Mouse (Mus musculus): ENCODE data around the gene Rfx4.

The Rfx4 gene

GRCm38 (mm10) chr10:84811913-84812295, 56.0 kb downstream of the Rfx4 start:
- DNase-seq (ENCODE audit: low read depth) = no peak

GRCm38 (mm10) chr10:84815676-84816436, 60.0 kb downstream of the Rfx4 start:
- peak; percentile 36 for DNase-seq (ENCODE audit: low read depth)

GRCm38 (mm10) chr10:84817086-84817869, 61.4 kb downstream of the Rfx4 start:
- DNase-seq (ENCODE audit: low read depth) = no peak

GRCm38 (mm10) chr10:84819669-84820068, 63.8 kb downstream of the Rfx4 start:
- no peak for DNase-seq (ENCODE audit: low read depth)

GRCm38 (mm10) chr10:84820230-84820629, 64.4 kb downstream of the Rfx4 start:
- DNase-seq (ENCODE audit: low read depth) = no peak

GRCm38 (mm10) chr10:84822741-84823151, 66.9 kb downstream of the Rfx4 start:
- DNase-seq (ENCODE audit: low read depth) = no peak

GRCm38 (mm10) chr10:84823621-84824020, 67.8 kb downstream of the Rfx4 start:
- DNase-seq (ENCODE audit: low read depth) = peak; percentile 12

- DNase-seq (ENCODE audit: low read depth) = no peak
Measured at GRCm38 (mm10) chr10:84829009-84829408, 73.1 kb downstream of the Rfx4 start.

GRCm38 (mm10) chr10:84835596-84835995, 79.7 kb downstream of the Rfx4 start:
- DNase-seq (ENCODE audit: low read depth) = no peak

- peak; percentile 64 for DNase-seq (ENCODE audit: low read depth)
Measured at GRCm38 (mm10) chr10:84836104-84836503, 80.2 kb downstream of the Rfx4 start.

GRCm38 (mm10) chr10:84837355-84837754, 81.5 kb downstream of the Rfx4 start:
- DNase-seq (ENCODE audit: low read depth) = no peak

GRCm38 (mm10) chr10:84838850-84839473, 83.1 kb downstream of the Rfx4 start:
- no peak for DNase-seq (ENCODE audit: low read depth)

GRCm38 (mm10) chr10:84846638-84847037, 90.8 kb downstream of the Rfx4 start:
- DNase-seq (ENCODE audit: low read depth) = no peak

- peak; percentile 76 for DNase-seq (ENCODE audit: low read depth)
Measured at GRCm38 (mm10) chr10:84851981-84852979, 96.4 kb downstream of the Rfx4 start.

GRCm38 (mm10) chr10:84854059-84854458, 98.2 kb downstream of the Rfx4 start:
- DNase-seq (ENCODE audit: low read depth) = no peak

- no peak for DNase-seq (ENCODE audit: low read depth)
Measured at GRCm38 (mm10) chr10:84855466-84855865, 99.6 kb downstream of the Rfx4 start.

- DNase-seq (ENCODE audit: low read depth) = no peak
Measured at GRCm38 (mm10) chr10:84858371-84858770, 102.5 kb downstream of the Rfx4 start.

GRCm38 (mm10) chr10:84858806-84859496, 103.1 kb downstream of the Rfx4 start:
- no peak for DNase-seq (ENCODE audit: low read depth)

GRCm38 (mm10) chr10:84859556-84860380, 103.9 kb downstream of the Rfx4 start:
- no peak for DNase-seq (ENCODE audit: low read depth)

- DNase-seq (ENCODE audit: low read depth) = no peak
Measured at GRCm38 (mm10) chr10:84863488-84863887, 107.6 kb downstream of the Rfx4 start.

Measured in NIH3T3 (cell line).